In genomic region chr19:3388629-3389057, GRCm38 (mm10) we compare ENCODE assay signal across 8 mouse cellular contexts. TPM values are rescaled to one million over a fixed set of nuclear protein-coding genes. Genes with fewer than 3 reads are reported as not detected.
DNase-seq lines count a peak whose midpoint lies in the region; ATAC-seq and TF ChIP-seq lines count a peak whose summit lies in the region.

Tesmin (plus strand) TSS chr19:3388857.

- peaks cover 3% of the 10 kb centered on the region; the same call in 1 of the 2 replicates for H3K9me3 ChIP-seq in hindbrain, embryonic 16.5 days (ENCODE audit: control insufficient read depth, low read length)

- 3% methylated on average over 33 of the region's 33 CpGs for whole genome bisulfite sequencing in hindbrain, embryonic 16.5 days

- peak within 1 kb of the TSS; percentile 96 for H3K4me2 ChIP-seq in hindbrain, embryonic 16.5 days (ENCODE audit: low read length)

- peak within 1 kb of the TSS; percentile 12; the same call in 1 of the 2 replicates for H3K4me3 ChIP-seq in cortical plate, adult 2 months (ENCODE audit: insufficient read depth, low read length)
- H3K4me3 ChIP-seq in gastrocnemius, adult 2 months, result peak within 1 kb of the TSS; percentile 73
- peak within 1 kb of the TSS; percentile 59 for H3K4me3 ChIP-seq in hindbrain, embryonic 16.5 days (ENCODE audit: low read length)

- no peaks in the 10 kb centered on the region for H3K36me3 ChIP-seq in hindbrain, embryonic 16.5 days (ENCODE audit: control insufficient read depth, insufficient read depth, low read length)

- TF ChIP-seq POLR2A in cortical plate, adult 2 months (IDR thresholded peaks at IDR 0.05; ENCODE audit: extremely low read depth, insufficient read depth, low read length), result no peak

- H3K27me3 ChIP-seq in hindbrain, embryonic 16.5 days (replicated peaks; ENCODE audit: control insufficient read depth, insufficient read depth, low read length), result no peaks in the 10 kb centered on the region

- no peak within 1 kb of the TSS for H3K27ac ChIP-seq in cortical plate, adult 2 months (ENCODE audit: insufficient read depth, low read length)
- peak within 1 kb of the TSS; percentile 69 for H3K27ac ChIP-seq in gastrocnemius, adult 2 months
- H3K27ac ChIP-seq in hindbrain, embryonic 16.5 days (ENCODE audit: low read depth, low read length), result peak within 1 kb of the TSS; percentile 60

- TF ChIP-seq CTCF in cortical plate, adult 2 months (IDR thresholded peaks at IDR 0.05; ENCODE audit: extremely low read depth, insufficient read depth, low read length), result no peak
- TF ChIP-seq CTCF in gastrocnemius, adult 2 months (IDR thresholded peaks at IDR 0.05), result peak; percentile 8; the same call in 1 of the 2 replicates

- H3K4me1 ChIP-seq in cortical plate, adult 2 months (ENCODE audit: control insufficient read depth, insufficient read depth, low read length), result no peaks in the 10 kb centered on the region
- H3K4me1 ChIP-seq in hindbrain, embryonic 16.5 days (ENCODE audit: control insufficient read depth, insufficient read depth, low read depth, low read length), result peaks cover 2% of the 10 kb centered on the region; the same call in 1 of the 2 replicates

- intact Hi-C loops in gastrocnemius, adult 2 months (cut with DNase I), result loop anchor here (1.0 kb wide), 1 partner anchor 63 kb away; no protein-coding TSS in a partner anchor

- peak; percentile 67 for ATAC-seq in activated CD4-positive, CD25-positive, alpha-beta regulatory T cell, adult 4 months
- peak; percentile 93 for ATAC-seq in hindbrain, embryonic 16.5 days

- peak within 1 kb of the TSS; percentile 72 for H3K9ac ChIP-seq in hindbrain, embryonic 16.5 days (ENCODE audit: low read depth, low read length)

- peak; percentile 87 for DNase-seq in gastrocnemius, adult 2 months
- peak; percentile 51 to 55 for DNase-seq in left cerebral cortex, adult 18-20 months (ENCODE audit: low spot score in 2 of 2)
- peak; percentile 94 for DNase-seq in lung, postnatal 36 days
- DNase-seq in retina, postnatal 1 day, result peak; percentile 93
- peak; percentile 94 for DNase-seq in thymus, postnatal 4 days

RNA-seq across cellular contexts. Expression of gene Tesmin, which starts in this region (rescaled TPM):
- polyA plus RNA-seq in activated CD4-positive, CD25-positive, alpha-beta regulatory T cell, adult 4 months (2017; shearing (Covaris generic)), result not detected
- 0.15 TPM in 2 replicates for polyA plus RNA-seq in cortical plate, adult 2 months (2012; rRNA removed)
- total RNA-seq in gastrocnemius, adult 2 months (2021), result under 1 TPM; 0.18 to 0.81 TPM
- 0.36 and 0.44 TPM in 2 replicates for polyA plus RNA-seq in hindbrain, embryonic 16.5 days (2015; fragmentation: Nextera tagmentation; extraction: Ambion mirVana)
- total RNA-seq in left cerebral cortex, adult 18-20 months (2021), result under 1 TPM in 1 of 2 experiments, not detected in 1; 0.14 TPM

Comparison
In these comparisons a context has a peak if more than half of its experiments do, and no peak if none do; other contexts are left out.
1. Peak in ATAC-seq in activated CD4-positive, CD25-positive, alpha-beta regulatory T cell, adult 4 months; RNA of the gene not detected or under 1 TPM.
2. Peak in DNase-seq, H3K4me3 ChIP-seq and H3K27ac ChIP-seq in gastrocnemius, adult 2 months; RNA of the gene not detected or under 1 TPM.
3. Peak in ATAC-seq, H3K4me3 ChIP-seq, H3K27ac ChIP-seq, H3K9ac ChIP-seq and H3K4me2 ChIP-seq in hindbrain, embryonic 16.5 days; RNA of the gene not detected or under 1 TPM.
4. Peak in DNase-seq in left cerebral cortex, adult 18-20 months; RNA of the gene not detected or under 1 TPM.
5. H3K4me3 ChIP-seq: peak in every context shown above with its lines; median percentile 73 in gastrocnemius, adult 2 months; 59 in hindbrain, embryonic 16.5 days; 12 in cortical plate, adult 2 months.